Mouse (Mus musculus): ENCODE measurements at regions not wholly inside any gene's neighbourhood (a gene's known extent, or its start where the extent isn't known, plus 50 kb on each side); places are given as distances from the start of the nearest gene placed in this dataset.
A peak's percentile ranks its signal among the peaks of the same experiment; 100 is the strongest.

DNA sequence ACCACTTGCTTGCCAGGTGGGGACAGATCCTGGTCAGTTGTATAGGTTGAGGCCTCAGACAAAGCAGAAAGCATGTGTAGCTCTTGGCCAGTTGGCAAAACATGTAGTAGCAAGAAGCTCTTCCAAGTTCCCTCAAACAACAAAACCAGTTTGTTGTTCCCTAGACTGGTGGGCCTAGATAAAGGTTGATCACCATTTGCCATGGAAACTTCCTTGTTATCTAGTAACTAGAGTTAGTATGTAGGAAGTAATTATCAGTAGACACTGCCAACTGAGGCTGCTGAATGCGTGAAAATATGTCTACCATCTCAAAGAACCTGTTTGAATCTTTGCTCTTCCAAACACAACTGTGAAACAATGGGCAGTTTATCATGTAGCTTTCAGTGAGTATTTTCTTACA lies 1098.7 kb downstream of the Pcdh18 start:
- no peaks in the 10 kb centered on the region for H3K27me3 ChIP-seq (replicated peaks; ENCODE audit: control insufficient read depth, insufficient read depth, low read length)
- no peaks in the 10 kb centered on the region for H3K9me3 ChIP-seq (replicated peaks; ENCODE audit: control insufficient read depth, low read length)
- H3K9ac ChIP-seq (ENCODE audit: low read length) = no peak overlapping the region
- no peak overlapping the region for H3K4me3 ChIP-seq (ENCODE audit: low read depth, low read length)
- no peak overlapping the region for H3K27ac ChIP-seq (ENCODE audit: low read depth, low read length)
- no peak for DNase-seq (ENCODE audit: low spot score)
- 92% methylated on average over 1 of the region's 1 CpGs for WGBS
- H3K4me2 ChIP-seq (ENCODE audit: low read length) = no peak overlapping the region
- H3K36me3 ChIP-seq (ENCODE audit: control insufficient read depth, insufficient read depth, low read length) = no peaks in the 10 kb centered on the region
- ATAC-seq = no peak
- H3K4me1 ChIP-seq (ENCODE audit: control insufficient read depth, insufficient read depth, low read length) = no peaks in the 10 kb centered on the region

DNA sequence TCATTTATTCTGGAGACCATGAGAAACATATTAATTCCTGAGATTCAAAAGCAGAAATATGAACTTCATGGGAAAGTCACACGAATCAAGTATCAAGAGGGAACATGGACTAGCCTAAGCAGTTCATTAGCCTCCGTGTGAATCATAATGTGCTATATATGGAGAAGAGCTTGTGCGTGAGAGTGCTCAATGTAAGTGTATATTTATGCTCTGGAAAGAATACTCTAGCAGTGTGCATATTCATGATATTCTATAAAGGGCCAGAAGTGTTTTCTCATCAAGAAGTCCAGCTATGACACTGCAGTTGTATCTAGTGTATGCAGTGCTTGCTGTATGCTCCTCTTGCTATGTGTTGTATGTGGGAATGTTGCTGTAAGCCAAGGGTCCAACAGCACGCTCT lies 1102.0 kb downstream of the Pcdh18 start:
- no peaks in the 10 kb centered on the region for H3K27me3 ChIP-seq (replicated peaks; ENCODE audit: control insufficient read depth, insufficient read depth, low read length)
- no peak overlapping the region for H3K4me2 ChIP-seq (ENCODE audit: low read length)
- no peaks in the 10 kb centered on the region for H3K36me3 ChIP-seq (ENCODE audit: control insufficient read depth, insufficient read depth, low read length)
- H3K4me3 ChIP-seq (ENCODE audit: low read depth, low read length) = no peak overlapping the region
- DNase-seq (ENCODE audit: low spot score) = no peak
- WGBS = 84% methylated on average over 4 of the region's 4 CpGs
- no peaks in the 10 kb centered on the region for H3K4me1 ChIP-seq (ENCODE audit: control insufficient read depth, insufficient read depth, low read length)
- ATAC-seq = no peak
- no peak overlapping the region for H3K9ac ChIP-seq (ENCODE audit: low read length)
- H3K27ac ChIP-seq (ENCODE audit: low read depth, low read length) = no peak overlapping the region
- H3K9me3 ChIP-seq (replicated peaks; ENCODE audit: control insufficient read depth, low read length) = no peaks in the 10 kb centered on the region

DNA sequence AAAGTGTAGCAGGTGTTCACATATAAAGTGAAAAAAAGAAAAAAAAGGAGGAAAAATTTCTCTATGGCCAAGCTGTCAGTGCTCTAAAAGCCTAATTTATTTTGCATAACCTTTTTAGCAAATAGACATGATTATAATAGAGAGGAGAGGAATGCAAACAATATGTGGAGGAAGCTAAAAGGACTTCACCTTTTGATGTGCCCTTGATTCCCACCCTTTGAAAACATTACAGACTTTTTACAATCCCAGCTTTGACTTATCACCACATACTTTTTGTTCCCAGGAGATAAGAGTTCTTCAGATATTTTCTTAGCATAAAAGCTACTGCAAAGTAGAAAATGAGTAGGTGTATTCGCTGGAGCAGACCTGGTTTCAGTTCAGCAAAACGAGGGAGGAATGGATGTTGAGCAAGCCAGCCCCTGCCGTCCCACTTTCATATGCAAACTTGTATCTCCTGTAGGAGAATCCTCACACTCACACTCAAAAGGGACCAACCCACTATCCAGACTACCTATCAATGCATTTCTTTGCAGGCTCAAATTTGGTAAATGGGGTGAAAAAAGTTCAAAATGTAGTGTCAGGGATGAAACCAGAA lies 1125.1 kb downstream of the Pcdh18 start:
- H3K9me3 ChIP-seq (replicated peaks; ENCODE audit: control insufficient read depth, low read length) = no peaks in the 10 kb centered on the region
- H3K27me3 ChIP-seq (replicated peaks; ENCODE audit: control insufficient read depth, insufficient read depth, low read length) = no peaks in the 10 kb centered on the region
- ATAC-seq = no peak
- no peak overlapping the region for H3K27ac ChIP-seq (ENCODE audit: low read depth, low read length)
- WGBS = 51% methylated on average over 3 of the region's 3 CpGs
- H3K4me2 ChIP-seq (ENCODE audit: low read length) = no peak overlapping the region
- no peak for DNase-seq (ENCODE audit: low spot score)
- H3K4me3 ChIP-seq (ENCODE audit: low read depth, low read length) = no peak overlapping the region
- H3K36me3 ChIP-seq (ENCODE audit: control insufficient read depth, insufficient read depth, low read length) = no peaks in the 10 kb centered on the region
- H3K9ac ChIP-seq (ENCODE audit: low read length) = no peak overlapping the region
- no peaks in the 10 kb centered on the region for H3K4me1 ChIP-seq (ENCODE audit: control insufficient read depth, insufficient read depth, low read length)

DNA sequence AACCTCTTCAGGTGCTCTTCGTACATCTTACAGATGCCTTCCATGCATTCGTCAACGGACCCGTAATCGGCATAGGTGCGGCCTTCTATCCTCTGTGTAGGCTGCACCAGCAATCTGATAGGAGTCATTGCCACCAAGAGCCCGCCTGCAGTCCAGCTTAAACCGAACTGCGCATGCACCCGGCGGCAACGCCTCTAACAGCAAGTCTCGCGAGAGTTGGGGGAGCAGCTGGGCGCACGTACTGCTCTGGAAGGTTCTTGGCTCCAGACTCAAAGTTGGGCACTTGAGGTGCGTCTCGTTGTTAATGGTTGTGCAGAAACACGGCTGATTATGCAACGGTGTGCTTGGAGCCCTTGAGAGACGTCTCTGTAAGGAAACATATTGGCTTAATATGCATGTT lies 1148.2 kb downstream of the Pcdh18 start:
- Histone ChIP-seq H3K4me3 (ENCODE audit: low read depth, low read length) (no peak overlapping the region), H3K4me2 (ENCODE audit: low read length) (no peak overlapping the region), H3K36me3 (ENCODE audit: control insufficient read depth, insufficient read depth, low read length) (no peaks in the 10 kb centered on the region), H3K4me1 (ENCODE audit: control insufficient read depth, insufficient read depth, low read length) (no peaks in the 10 kb centered on the region), H3K9me3 (replicated peaks; ENCODE audit: control insufficient read depth, low read length) (no peaks in the 10 kb centered on the region), H3K27me3 (replicated peaks; ENCODE audit: control insufficient read depth, insufficient read depth, low read length) (no peaks in the 10 kb centered on the region), H3K27ac (ENCODE audit: low read depth, low read length) (no peak overlapping the region), H3K9ac (ENCODE audit: low read length) (no peak overlapping the region)
- WGBS = 96% methylated on average over 21 of the region's 21 CpGs
- no peak for ATAC-seq
- DNase-seq (ENCODE audit: low spot score) = no peak

DNA sequence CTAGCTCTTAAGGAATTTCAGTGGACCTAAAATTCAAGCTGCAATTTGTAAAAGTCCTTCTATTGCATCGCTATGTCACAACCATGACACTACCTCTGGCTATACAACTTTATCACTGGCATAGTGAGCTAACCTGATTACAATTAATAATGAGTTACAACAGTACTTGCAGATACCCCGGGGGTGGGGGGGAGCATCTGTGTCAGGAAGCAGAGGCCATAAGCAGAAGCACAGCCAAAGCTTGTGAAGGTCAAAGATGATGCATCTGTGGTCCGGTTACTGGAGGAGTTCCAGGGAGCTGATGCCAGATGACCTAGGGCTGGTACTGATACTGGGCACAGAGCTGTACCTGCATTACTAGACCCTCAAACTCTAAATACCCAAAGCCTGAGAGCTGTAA lies 1152.3 kb downstream of the Pcdh18 start:
- H3K9ac ChIP-seq (ENCODE audit: low read length) = no peak overlapping the region
- H3K4me3 ChIP-seq (ENCODE audit: low read depth, low read length) = no peak overlapping the region
- DNase-seq (ENCODE audit: low spot score) = no peak
- H3K9me3 ChIP-seq (replicated peaks; ENCODE audit: control insufficient read depth, low read length) = no peaks in the 10 kb centered on the region
- no peaks in the 10 kb centered on the region for H3K36me3 ChIP-seq (ENCODE audit: control insufficient read depth, insufficient read depth, low read length)
- no peak overlapping the region for H3K4me2 ChIP-seq (ENCODE audit: low read length)
- 58% methylated on average over 3 of the region's 3 CpGs for WGBS
- ATAC-seq = no peak
- no peak overlapping the region for H3K27ac ChIP-seq (ENCODE audit: low read depth, low read length)
- no peaks in the 10 kb centered on the region for H3K27me3 ChIP-seq (replicated peaks; ENCODE audit: control insufficient read depth, insufficient read depth, low read length)
- no peaks in the 10 kb centered on the region for H3K4me1 ChIP-seq (ENCODE audit: control insufficient read depth, insufficient read depth, low read length)

DNA sequence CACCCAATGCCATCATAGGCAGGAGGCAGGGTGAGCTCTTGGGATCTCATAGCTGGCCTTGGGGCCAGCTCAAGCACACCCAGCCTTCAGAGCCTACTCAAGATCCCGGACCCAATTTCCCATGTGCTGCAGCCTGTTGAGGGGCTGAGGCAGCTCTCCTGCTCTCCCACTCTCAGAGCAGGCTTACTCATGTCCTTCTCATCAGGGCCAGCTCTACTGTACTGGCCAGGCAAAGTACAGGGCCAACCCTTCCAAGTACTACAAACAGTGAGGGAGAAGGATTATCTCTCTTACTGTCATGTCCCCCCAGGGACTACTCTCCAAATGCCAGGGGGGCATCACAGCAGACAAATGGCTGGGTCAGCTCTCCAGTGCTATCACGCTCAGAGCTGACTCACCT lies 1169.8 kb downstream of the Pcdh18 start:
- Histone ChIP-seq H3K4me2 (ENCODE audit: low read length) (no peak overlapping the region), H3K4me3 (ENCODE audit: low read depth, low read length) (no peak overlapping the region), H3K4me1 (ENCODE audit: control insufficient read depth, insufficient read depth, low read length) (no peaks in the 10 kb centered on the region), H3K36me3 (ENCODE audit: control insufficient read depth, insufficient read depth, low read length) (no peaks in the 10 kb centered on the region), H3K27me3 (replicated peaks; ENCODE audit: control insufficient read depth, insufficient read depth, low read length) (no peaks in the 10 kb centered on the region), H3K9me3 (replicated peaks; ENCODE audit: control insufficient read depth, low read length) (no peaks in the 10 kb centered on the region), H3K27ac (ENCODE audit: low read depth, low read length) (no peak overlapping the region), H3K9ac (ENCODE audit: low read length) (no peak overlapping the region)
- 93% methylated on average over 2 of the region's 2 CpGs for WGBS
- ATAC-seq (no peak), DNase-seq (ENCODE audit: low spot score) (no peak)

DNA sequence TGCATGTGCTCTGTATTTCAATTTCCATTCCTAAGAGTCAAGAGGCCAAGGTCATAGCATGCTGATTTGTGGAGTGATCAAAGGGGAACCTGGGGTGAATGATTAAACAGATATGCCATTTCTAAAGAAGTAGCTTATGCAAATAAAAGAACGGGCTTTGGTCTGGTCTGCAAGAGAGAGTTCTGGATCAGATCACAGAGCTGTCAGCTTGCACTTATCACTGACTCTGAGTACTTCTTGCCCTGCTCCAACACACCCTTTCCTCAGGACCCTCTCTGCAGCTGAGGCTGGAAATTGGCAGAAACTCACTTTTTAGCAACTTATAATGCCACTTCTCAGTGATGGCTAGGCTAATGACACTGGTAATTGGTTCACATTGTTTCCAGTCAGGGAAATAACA lies 1171.0 kb downstream of the Pcdh18 start:
- H3K9me3 ChIP-seq (replicated peaks; ENCODE audit: control insufficient read depth, low read length) = no peaks in the 10 kb centered on the region
- H3K27me3 ChIP-seq (replicated peaks; ENCODE audit: control insufficient read depth, insufficient read depth, low read length) = no peaks in the 10 kb centered on the region
- no peaks in the 10 kb centered on the region for H3K36me3 ChIP-seq (ENCODE audit: control insufficient read depth, insufficient read depth, low read length)
- H3K4me2 ChIP-seq (ENCODE audit: low read length) = no peak overlapping the region
- ATAC-seq (peak; percentile 48; the same call in 1 of the 2 replicates), DNase-seq (ENCODE audit: low spot score) (peak; percentile 45)
- H3K4me3 ChIP-seq (ENCODE audit: low read depth, low read length) = no peak overlapping the region
- no peak overlapping the region for H3K9ac ChIP-seq (ENCODE audit: low read length)
- no peak overlapping the region for H3K27ac ChIP-seq (ENCODE audit: low read depth, low read length)
- no peaks in the 10 kb centered on the region for H3K4me1 ChIP-seq (ENCODE audit: control insufficient read depth, insufficient read depth, low read length)
- 10% methylated on average over 1 of the region's 1 CpGs for WGBS

DNA sequence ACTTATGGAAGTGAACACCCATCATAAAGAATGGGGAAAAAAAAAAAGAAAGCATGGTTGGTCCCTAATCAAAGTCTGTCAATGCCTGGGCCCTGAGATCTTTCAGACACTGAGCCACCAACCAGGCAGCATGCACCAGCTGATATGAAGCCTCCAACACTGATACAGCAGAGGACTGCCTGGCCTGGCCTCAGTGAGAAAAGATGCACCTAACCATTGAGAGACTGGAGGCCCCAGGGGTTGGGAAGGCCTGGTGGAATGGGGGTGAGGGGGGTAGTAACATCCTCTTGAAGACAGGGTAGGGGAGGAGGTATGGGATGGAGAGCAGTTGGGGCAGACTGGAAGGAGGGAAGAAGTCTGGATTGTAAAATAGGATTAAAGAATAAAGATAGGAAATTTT lies 1172.8 kb downstream of the Pcdh18 start:
- DNase-seq (ENCODE audit: low spot score) (no peak), ATAC-seq (no peak)
- H3K9ac ChIP-seq (ENCODE audit: low read length) = no peak overlapping the region
- H3K4me3 ChIP-seq (ENCODE audit: low read depth, low read length) = no peak overlapping the region
- H3K4me1 ChIP-seq (ENCODE audit: control insufficient read depth, insufficient read depth, low read length) = no peaks in the 10 kb centered on the region
- H3K9me3 ChIP-seq (replicated peaks; ENCODE audit: control insufficient read depth, low read length) = no peaks in the 10 kb centered on the region
- H3K4me2 ChIP-seq (ENCODE audit: low read length) = no peak overlapping the region
- H3K27ac ChIP-seq (ENCODE audit: low read depth, low read length) = no peak overlapping the region
- no peaks in the 10 kb centered on the region for H3K27me3 ChIP-seq (replicated peaks; ENCODE audit: control insufficient read depth, insufficient read depth, low read length)
- no peaks in the 10 kb centered on the region for H3K36me3 ChIP-seq (ENCODE audit: control insufficient read depth, insufficient read depth, low read length)

DNA sequence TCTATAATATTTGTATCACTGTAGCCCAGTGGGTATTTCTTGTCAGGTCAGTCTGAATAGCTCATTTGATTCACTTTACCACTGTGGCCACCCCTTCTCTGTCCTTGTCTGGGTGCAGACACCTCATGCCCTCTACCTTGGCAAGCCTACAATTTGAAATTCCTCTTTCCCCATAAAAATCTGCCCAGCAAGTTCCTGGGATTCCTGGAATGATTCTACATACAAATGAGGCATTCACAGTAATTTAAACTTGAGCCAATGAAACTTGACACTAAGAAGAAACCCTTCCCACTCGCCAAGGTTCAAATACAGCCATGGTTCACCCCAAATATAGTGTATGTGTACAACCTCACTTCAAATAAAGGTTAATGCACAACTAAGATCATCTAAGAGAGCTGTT lies 1174.6 kb downstream of the Pcdh18 start:
- no peak for ATAC-seq
- Histone ChIP-seq H3K27ac (ENCODE audit: low read depth, low read length) (no peak overlapping the region), H3K9ac (ENCODE audit: low read length) (no peak overlapping the region), H3K4me1 (ENCODE audit: control insufficient read depth, insufficient read depth, low read length) (no peaks in the 10 kb centered on the region), H3K9me3 (replicated peaks; ENCODE audit: control insufficient read depth, low read length) (no peaks in the 10 kb centered on the region), H3K4me3 (ENCODE audit: low read depth, low read length) (no peak overlapping the region), H3K36me3 (ENCODE audit: control insufficient read depth, insufficient read depth, low read length) (no peaks in the 10 kb centered on the region), H3K27me3 (replicated peaks; ENCODE audit: control insufficient read depth, insufficient read depth, low read length) (no peaks in the 10 kb centered on the region), H3K4me2 (ENCODE audit: low read length) (no peak overlapping the region)
- WGBS = 79% methylated on average over 1 of the region's 1 CpGs
- DNase-seq (ENCODE audit: low spot score) = no peak

Data from forebrain, embryonic 14.5 days (tissue).